Mouse (Mus musculus) heart, embryonic 10.5 days (tissue): ENCODE measurements around the gene Scube3. TPM values are rescaled to one million over a fixed set of nuclear protein-coding genes. Genes with fewer than 3 reads are reported as not detected.

Source experiments
- DNase-seq: peaks from one replicate; pipeline ENCODE4 v3.0.0-alpha.2; 2017; ENCODE audit warnings: low spot score
- H3K27ac ChIP-seq: fragments of 300-500 bp; sonication (generic); 2 replicates; pipeline ENCODE4 v1.5.1; 2016; ENCODE audit warnings: mild to moderate bottlenecking
- H3K27me3 ChIP-seq: fragments of 300-500 bp; sonication (generic); 2 replicates; pipeline ENCODE4 v1.6.1; 2016; ENCODE audit warnings: mild to moderate bottlenecking; ENCODE audit not compliant: poor library complexity, insufficient read depth, severe bottlenecking
- H3K36me3 ChIP-seq: fragments of 300-500 bp; sonication (generic); 2 replicates; pipeline ENCODE4 v1.6.1; 2016; ENCODE audit warnings: mild to moderate bottlenecking, moderate library complexity
- H3K4me1 ChIP-seq: fragments of 300-500 bp; sonication (generic); 2 replicates; pipeline ENCODE4 v1.6.1; 2016; ENCODE audit warnings: mild to moderate bottlenecking
- H3K4me3 ChIP-seq: fragments of 300-500 bp; sonication (generic); 2 replicates; pipeline ENCODE4 v1.5.1; 2016; ENCODE audit warnings: mild to moderate bottlenecking, moderate library complexity
- H3K9me3 ChIP-seq: fragments of 300-500 bp; sonication (generic); 2 replicates; pipeline ENCODE4 v1.6.1; 2016; ENCODE audit warnings: mild to moderate bottlenecking, moderate library complexity
- WGBS: fragments of 180-500 bp; shearing (Covaris S2); methylation state at CpG from one replicate; pipeline ENCODE4 v1.1.7; 2016; 5-methylcytosine and 5-hydroxymethylcytosine counted together
- polyA plus RNA-seq: library from polyadenylated mRNA; unstranded; fragments of >200 nt; fragmentation: Nextera tagmentation; extraction: Ambion mirVana; gene quantifications from 2 replicates; pipeline ENCODE4 v1.2.1, GENCODE M21; 2016

Scube3 gene
- polyA plus RNA-seq, 1 experiment from 2014 or later: 5.5 TPM

DNA sequence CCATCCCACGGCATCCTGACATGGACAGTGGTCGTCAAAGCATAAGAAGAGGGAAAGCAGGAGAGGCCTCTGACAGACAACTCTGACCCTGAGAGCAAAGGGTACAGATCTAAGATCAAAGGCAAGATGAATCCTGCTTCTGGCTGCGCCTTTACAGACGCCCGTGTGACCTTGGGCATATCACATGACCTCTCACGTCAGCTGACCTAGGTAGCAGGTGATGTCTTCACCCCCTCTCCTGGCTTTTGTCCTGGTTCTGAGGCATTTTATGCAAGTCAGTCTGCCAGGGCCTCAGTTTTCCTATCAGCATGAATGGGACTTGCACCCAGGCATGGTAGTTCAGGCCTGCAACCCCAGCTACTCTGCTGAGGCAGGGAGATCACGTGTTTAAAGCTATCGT lies 3.9 kb upstream of the Scube3 start:
- DNase-seq: no peak
- Histone ChIP-seq H3K27me3 (peaks cover 67% of the 10 kb centered on the region), H3K4me3 (no peak overlapping the region), H3K27ac (no peak overlapping the region), H3K9me3 (no peaks in the 10 kb centered on the region), H3K36me3 (no peaks in the 10 kb centered on the region), H3K4me1 (peaks cover 48% of the 10 kb centered on the region)
- WGBS: 82% methylated on average over 8 of the region's 8 CpGs

DNA sequence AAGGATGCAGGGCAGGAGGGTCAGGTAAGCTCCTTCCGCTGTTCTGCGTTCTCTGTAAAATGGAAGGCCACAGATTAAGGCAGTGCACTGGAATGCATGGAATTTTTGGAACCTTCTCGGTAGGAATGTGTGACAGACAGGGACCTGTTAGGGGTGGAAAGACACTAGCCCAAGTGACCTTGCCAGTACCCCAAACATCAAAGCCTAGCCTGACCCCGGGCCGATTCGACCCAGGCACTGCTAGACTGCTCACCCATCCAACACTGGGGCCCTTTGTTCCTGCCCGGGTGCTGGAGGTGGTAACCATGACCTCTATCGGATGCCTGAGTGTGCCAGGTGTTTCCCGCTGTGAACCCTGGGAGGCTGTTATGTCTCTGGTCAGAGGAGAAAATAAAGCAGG lies 3.3 kb upstream of the Scube3 start:
- H3K27me3 ChIP-seq: peaks cover 72% of the 10 kb centered on the region
- DNase-seq: no peak
- H3K4me3 ChIP-seq: no peak overlapping the region
- WGBS: 43% methylated on average over 9 of the region's 9 CpGs
- H3K36me3 ChIP-seq: no peaks in the 10 kb centered on the region
- no peak overlapping the region for H3K27ac ChIP-seq
- peaks cover 51% of the 10 kb centered on the region for H3K4me1 ChIP-seq
- H3K9me3 ChIP-seq: no peaks in the 10 kb centered on the region

- Histone ChIP-seq H3K9me3 (no peaks in the 10 kb centered on the region), H3K4me3 (no peak overlapping the region; the same call in 1 of the 2 replicates), H3K27me3 (peaks cover 81% of the 10 kb centered on the region), H3K36me3 (no peaks in the 10 kb centered on the region), H3K27ac (peak overlapping the region; percentile 3; the same call in 1 of the 2 replicates), H3K4me1 (peaks cover 70% of the 10 kb centered on the region)
- no peak for DNase-seq
- 19% methylated on average over 13 of the region's 13 CpGs for WGBS
These were observed 1.3 kb upstream of the Scube3 start for GRCm38 (mm10) chr17:28140431-28141204.

- Histone ChIP-seq H3K27me3 (peaks cover 87% of the 10 kb centered on the region), H3K9me3 (no peaks in the 10 kb centered on the region), H3K4me3 (peak overlapping the region; percentile 76), H3K27ac (peak overlapping the region; percentile 86), H3K4me1 (peaks cover 74% of the 10 kb centered on the region), H3K36me3 (no peaks in the 10 kb centered on the region)
- DNase-seq: no peak
- WGBS: 2% methylated on average over 15 of the region's 15 CpGs
These were observed 713 bp upstream of the Scube3 start for GRCm38 (mm10) chr17:28141205-28141650.

DNA sequence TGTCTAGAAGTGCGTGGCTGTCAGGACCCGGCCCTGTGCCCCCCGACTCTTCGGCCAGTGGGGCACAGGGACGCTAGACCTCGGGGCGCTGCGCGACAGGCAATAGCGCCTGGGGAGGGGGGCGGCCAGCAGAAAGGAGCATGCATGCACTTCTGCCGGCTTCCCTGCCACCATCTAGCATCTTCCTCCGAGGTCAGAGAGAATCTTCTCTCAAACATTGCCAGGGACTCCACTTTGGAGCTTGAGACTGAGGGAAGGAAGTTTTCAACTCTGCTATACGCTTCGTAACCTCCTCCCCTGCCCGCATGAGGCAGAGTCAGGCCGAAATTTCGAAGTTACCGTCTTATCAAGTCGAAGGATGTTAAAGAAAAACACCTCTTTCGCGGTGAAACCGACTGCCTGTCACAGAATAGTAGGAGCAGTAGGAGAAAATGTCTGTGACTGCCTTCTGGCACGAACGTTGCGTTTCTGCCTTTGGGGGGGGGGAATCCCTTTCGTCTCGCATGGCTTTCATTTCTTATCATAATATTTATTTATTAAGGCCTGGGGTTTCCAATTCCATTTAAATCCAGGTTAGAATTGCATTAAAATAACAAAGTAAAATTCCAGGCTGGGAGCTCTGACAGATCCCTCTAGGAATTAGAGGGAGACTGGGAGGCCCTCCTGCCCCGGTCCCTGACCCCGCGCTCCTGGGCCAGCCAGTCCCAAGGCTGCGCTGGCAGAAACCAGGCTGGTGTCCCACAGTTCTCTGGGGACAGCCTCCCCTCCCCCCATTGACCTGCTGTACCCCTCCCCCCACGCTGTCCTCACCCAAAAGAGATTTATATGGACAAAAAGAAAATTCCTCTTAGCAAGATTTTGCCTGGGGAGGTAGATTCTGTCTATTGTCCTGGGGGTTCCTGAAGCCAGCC lies 1.0 kb downstream of the Scube3 start:
- H3K27ac ChIP-seq: peak overlapping the region; percentile 86
- H3K9me3 ChIP-seq: no peaks in the 10 kb centered on the region
- peaks cover 93% of the 10 kb centered on the region for H3K27me3 ChIP-seq
- peak overlapping the region; percentile 76 for H3K4me3 ChIP-seq
- DNase-seq: no peak
- WGBS: under 1% methylated on average over 33 of the region's 33 CpGs
- H3K36me3 ChIP-seq: no peaks in the 10 kb centered on the region
- H3K4me1 ChIP-seq: peaks cover 80% of the 10 kb centered on the region

- no peak for DNase-seq
These were observed 1.8 kb downstream of the Scube3 start for GRCm38 (mm10) chr17:28143751-28144150.

GRCm38 (mm10) chr17:28144241-28144640 lies 2.3 kb downstream of the Scube3 start:
- DNase-seq: no peak
- H3K36me3 ChIP-seq: no peaks in the 10 kb centered on the region
- WGBS: 8% methylated on average over 6 of the region's 6 CpGs
- H3K4me1 ChIP-seq: peaks cover 74% of the 10 kb centered on the region
- no peaks in the 10 kb centered on the region for H3K9me3 ChIP-seq
- H3K27me3 ChIP-seq: peaks cover 93% of the 10 kb centered on the region
- H3K4me3 ChIP-seq: peak overlapping the region; percentile 76
- peak overlapping the region; percentile 3; the same call in 1 of the 2 replicates for H3K27ac ChIP-seq

More at GRCm38 (mm10) chr17:28143751-28144150, 1.8 kb downstream of the Scube3 start:
- peaks cover 75% of the 10 kb centered on the region for H3K4me1 ChIP-seq
- H3K27ac ChIP-seq: no peak overlapping the region
- no peaks in the 10 kb centered on the region for H3K36me3 ChIP-seq
- peaks cover 92% of the 10 kb centered on the region for H3K27me3 ChIP-seq
- H3K4me3 ChIP-seq: peak overlapping the region; percentile 76
- WGBS: 0% methylated on average over 9 of the region's 9 CpGs
- no peaks in the 10 kb centered on the region for H3K9me3 ChIP-seq

GRCm38 (mm10) chr17:28148288-28148687 lies 6.3 kb downstream of the Scube3 start:
- peaks cover 56% of the 10 kb centered on the region for H3K4me1 ChIP-seq

DNA sequence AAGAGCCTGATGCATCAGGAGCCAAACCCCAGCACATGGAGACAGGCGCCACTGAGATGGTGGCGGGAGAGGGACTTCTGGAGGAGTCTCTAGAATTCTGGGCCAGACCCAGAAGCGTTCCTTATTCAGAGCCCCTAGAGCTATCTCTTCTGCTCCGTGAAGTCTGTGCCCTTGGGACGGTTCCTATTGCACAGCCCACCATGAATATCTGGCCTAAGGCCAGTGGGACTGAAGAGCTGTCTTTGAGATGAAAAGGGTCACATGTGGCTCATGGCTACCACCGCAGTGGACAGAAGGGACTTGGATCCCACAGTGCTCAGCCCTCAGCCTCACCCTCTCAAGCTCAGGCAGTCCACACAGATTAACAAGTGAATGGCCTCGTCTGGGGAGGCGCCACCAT lies 7.8 kb downstream of the Scube3 start:
- DNase-seq: no peak
- Histone ChIP-seq H3K4me1 (peaks cover 41% of the 10 kb centered on the region), H3K9me3 (no peaks in the 10 kb centered on the region), H3K4me3 (no peak overlapping the region), H3K36me3 (no peaks in the 10 kb centered on the region; the same call in 1 of the 2 replicates), H3K27me3 (peaks cover 84% of the 10 kb centered on the region), H3K27ac (no peak overlapping the region)
- 72% methylated on average over 8 of the region's 8 CpGs for WGBS

More at GRCm38 (mm10) chr17:28148288-28148687, 6.3 kb downstream of the Scube3 start:
- Histone ChIP-seq H3K9me3 (no peaks in the 10 kb centered on the region), H3K27me3 (peaks cover 87% of the 10 kb centered on the region), H3K27ac (no peak overlapping the region), H3K4me3 (no peak overlapping the region), H3K36me3 (no peaks in the 10 kb centered on the region)
- DNase-seq: no peak
- 70% methylated on average over 3 of the region's 3 CpGs for WGBS

DNA sequence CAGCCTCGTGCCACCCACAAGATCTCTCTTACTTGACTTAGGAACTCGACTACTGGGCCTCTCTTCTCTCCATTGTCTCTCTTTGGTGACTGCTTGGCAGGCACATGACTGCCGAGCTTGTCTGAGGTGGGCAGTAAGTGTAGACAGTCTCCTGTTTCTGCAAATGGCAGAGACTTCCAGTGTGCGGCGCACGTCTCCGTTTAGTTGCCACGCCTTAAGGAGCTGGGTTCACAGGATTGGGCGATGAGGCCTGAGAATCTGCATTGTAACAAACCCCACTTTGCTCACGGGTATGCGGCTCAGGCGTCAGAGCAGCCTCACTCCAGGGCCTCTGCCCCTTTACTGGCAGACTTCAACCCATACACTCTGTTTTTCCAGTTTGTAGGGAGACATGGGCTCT lies 8.5 kb downstream of the Scube3 start:
- Histone ChIP-seq H3K27me3 (peaks cover 82% of the 10 kb centered on the region), H3K4me1 (peaks cover 34% of the 10 kb centered on the region), H3K36me3 (no peaks in the 10 kb centered on the region; the same call in 1 of the 2 replicates), H3K9me3 (no peaks in the 10 kb centered on the region), H3K27ac (no peak overlapping the region), H3K4me3 (no peak overlapping the region)
- WGBS: 74% methylated on average over 12 of the region's 12 CpGs
- no peak for DNase-seq

DNA sequence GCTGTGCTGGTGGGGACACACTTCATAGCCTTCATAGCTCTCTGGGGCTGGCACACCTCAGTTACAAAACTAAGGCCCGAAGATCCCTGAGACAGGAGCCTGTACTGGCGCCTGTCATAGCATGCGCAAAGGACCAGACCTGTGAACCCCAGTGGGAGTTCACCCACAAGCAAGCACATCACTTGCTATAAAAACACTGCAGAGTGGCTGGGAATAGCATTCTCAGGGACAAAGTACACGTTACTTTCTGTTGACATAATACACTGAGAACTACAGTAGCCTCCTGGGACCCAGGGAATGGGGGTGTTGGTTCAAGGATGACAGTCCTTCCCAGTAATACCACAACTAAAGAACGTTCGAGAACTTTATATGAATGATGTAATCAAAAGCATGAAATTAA lies 11.2 kb downstream of the Scube3 start:
- H3K4me3 ChIP-seq: no peak overlapping the region
- H3K4me1 ChIP-seq: peaks cover 32% of the 10 kb centered on the region
- 83% methylated on average over 6 of the region's 6 CpGs for WGBS
- no peak overlapping the region for H3K27ac ChIP-seq
- H3K36me3 ChIP-seq: peaks cover 5% of the 10 kb centered on the region; the same call in 1 of the 2 replicates
- no peaks in the 10 kb centered on the region for H3K9me3 ChIP-seq
- peaks cover 83% of the 10 kb centered on the region for H3K27me3 ChIP-seq
- DNase-seq: no peak

DNA sequence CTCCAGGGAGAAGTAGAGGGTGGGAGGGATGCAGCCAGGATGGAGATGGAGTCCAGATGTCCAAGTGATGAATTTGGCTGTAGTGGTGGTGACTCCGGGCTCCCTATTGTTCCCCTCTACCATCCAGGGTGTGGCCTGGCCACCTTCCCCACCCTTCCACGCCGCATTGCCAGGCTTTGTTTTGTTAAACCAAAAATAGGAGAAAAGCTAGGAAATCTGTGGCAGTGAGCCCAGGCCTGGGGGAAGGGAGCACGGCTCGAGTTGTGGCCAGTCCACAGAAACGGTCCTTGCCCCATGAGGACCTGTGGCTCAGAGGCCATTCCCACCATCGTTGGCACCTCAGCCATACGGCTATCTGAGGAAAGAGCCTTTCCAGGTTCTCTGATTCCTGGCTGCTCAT lies 13.0 kb downstream of the Scube3 start:
- no peak for DNase-seq
- WGBS: 86% methylated on average over 8 of the region's 8 CpGs
- Histone ChIP-seq H3K27ac (no peak overlapping the region), H3K4me3 (no peak overlapping the region), H3K36me3 (peaks cover 5% of the 10 kb centered on the region; the same call in 1 of the 2 replicates), H3K27me3 (peaks cover 83% of the 10 kb centered on the region), H3K4me1 (peaks cover 37% of the 10 kb centered on the region), H3K9me3 (no peaks in the 10 kb centered on the region)
